Mouse (Mus musculus) bone marrow, adult 2 months (tissue): Measurements from ENCODE around the gene Nub1. TPM values are rescaled to one million over a fixed set of nuclear protein-coding genes. Genes with fewer than 3 reads are reported as not detected.

Source experiments
- H3K27ac ChIP-seq: fragments of 200-500 bp; 2 replicates; pipeline ENCODE4 v1.5.1; 2012; ENCODE audit warnings: low read depth, mild to moderate bottlenecking, control low read depth, inconsistent platforms, low read length; ENCODE audit not compliant: control insufficient read depth, poor library complexity, insufficient read depth
- H3K4me1 ChIP-seq: fragments of 200-500 bp; 2 replicates; pipeline ENCODE4 v1.6.1; 2011; ENCODE audit warnings: low read length; ENCODE audit not compliant: control insufficient read depth, insufficient read depth
- H3K4me3 ChIP-seq: fragments of 200-500 bp; replicated peaks from 2 replicates; pipeline ENCODE3; 2011; ENCODE audit warnings: mild to moderate bottlenecking, low read depth, low read length, control low read depth; ENCODE audit not compliant: control insufficient read depth
- CTCF ChIP-seq: fragments of 200-500 bp; IDR thresholded peaks from 2 replicates; pipeline ENCODE4 v1.5.1; 2011; ENCODE audit warnings: low read length, control low read depth; ENCODE audit not compliant: control insufficient read depth, insufficient read depth
- POLR2A ChIP-seq: fragments of 200-500 bp; IDR thresholded peaks from 2 replicates; pipeline ENCODE4 v1.6.1; 2011; ENCODE audit warnings: low read depth, mild to moderate bottlenecking, control low read depth, low read length, borderline replicate concordance; ENCODE audit not compliant: control insufficient read depth
- WGBS: fragments of 180-500 bp; shearing (Covaris S2); methylation state at CpG from one replicate; pipeline ENCODE4 v1.1.7; 2018; 5-methylcytosine and 5-hydroxymethylcytosine counted together
- polyA plus RNA-seq: library from polyadenylated mRNA; stranded (reverse); fragments of >200 nt; gene quantifications from 2 replicates; pipeline ENCODE4 v1.2.4, GENCODE M21; 2011; ENCODE audit warnings: low replicate concordance; ENCODE audit not compliant: missing spikeins, insufficient read depth, insufficient read length

Nub1 gene
- polyA plus RNA-seq, 1 experiment = 35.7 TPM

GRCm38 (mm10) chr5:24751305-24752174, 66.2 kb downstream of the Nub1 start:
- H3K27ac ChIP-seq = peak overlapping the region; percentile 38
- H3K4me3 ChIP-seq = peak overlapping the region; percentile 68
- WGBS = 3% methylated on average over 25 of the region's 25 CpGs
- H3K4me1 ChIP-seq = no peaks in the 10 kb centered on the region
- no peak for TF ChIP-seq CTCF
- peak; percentile 32; the same call in 1 of the 2 replicates for TF ChIP-seq POLR2A

- H3K4me1 ChIP-seq = no peaks in the 10 kb centered on the region
- 4% methylated on average over 2 of the region's 2 CpGs for WGBS
- no peak overlapping the region; the same call in 1 of the 2 replicates for H3K27ac ChIP-seq
- H3K4me3 ChIP-seq = peak overlapping the region; percentile 42
- TF ChIP-seq POLR2A (no peak), CTCF (no peak)
These were observed 66.8 kb downstream of the Nub1 start for GRCm38 (mm10) chr5:24752175-24752498.

- Histone ChIP-seq H3K4me3 (no peak overlapping the region), H3K4me1 (no peaks in the 10 kb centered on the region), H3K27ac (no peak overlapping the region)
- TF ChIP-seq CTCF (no peak), POLR2A (no peak)
- WGBS = 89% methylated on average over 3 of the region's 3 CpGs
These were observed 71.6 kb downstream of the Nub1 start for GRCm38 (mm10) chr5:24756931-24757330.

GRCm38 (mm10) chr5:24757816-24758215, 72.5 kb downstream of the Nub1 start, which contains the start of gene Crygn:
Gene Crygn, minus strand, starts transcription at chr5:24758008.
- Histone ChIP-seq H3K27ac (no peak within 1 kb of the TSS), H3K4me3 (no peak within 1 kb of the TSS), H3K4me1 (no peaks in the 10 kb centered on the region)
- TF ChIP-seq POLR2A (no peak), CTCF (no peak)
- WGBS = 77% methylated on average over 18 of the region's 18 CpGs

Other genes starting within 250 kb of the Nub1 start
- gene Fastk, start 240.2 kb upstream of the Nub1 start, polyA plus RNA-seq = 54.3 and 81.0 TPM in 2 replicates
- 14.4 and 22.1 TPM in 2 replicates for gene Tmub1, start 237.7 kb upstream of the Nub1 start, polyA plus RNA-seq
- 22.3 and 28.2 TPM in 2 replicates for gene Agap3, start 233.4 kb upstream of the Nub1 start, polyA plus RNA-seq
- not detected in 2 replicates for gene Gbx1, start 158.3 kb upstream of the Nub1 start, polyA plus RNA-seq
- gene Asb10, start 144.6 kb upstream of the Nub1 start, polyA plus RNA-seq = not detected in 2 replicates
- 4.7 TPM in 1 of 2 replicates, not detected in the other for gene 4931409K22Rik, start 128.7 kb upstream of the Nub1 start, polyA plus RNA-seq
- 22.9 and 29.1 TPM in 2 replicates for gene Abcf2, start 108.1 kb upstream of the Nub1 start, polyA plus RNA-seq
- gene Chpf2, start 98.8 kb upstream of the Nub1 start, polyA plus RNA-seq = 8.6 and 20.6 TPM in 2 replicates
- 3.4 and 6.1 TPM in 2 replicates for gene Smarcd3, start 61.1 kb upstream of the Nub1 start, polyA plus RNA-seq
- gene Wdr86, start 45.2 kb downstream of the Nub1 start, polyA plus RNA-seq = 3.8 and 9.1 TPM in 2 replicates
- gene Crygn, start 72.5 kb downstream of the Nub1 start, polyA plus RNA-seq = 2.2 and 28.5 TPM in 2 replicates
- gene Rheb, start 157.1 kb downstream of the Nub1 start, polyA plus RNA-seq = 30.4 and 42.3 TPM in 2 replicates